Mouse (Mus musculus): ENCODE results near the gene Cd9.

DNA sequence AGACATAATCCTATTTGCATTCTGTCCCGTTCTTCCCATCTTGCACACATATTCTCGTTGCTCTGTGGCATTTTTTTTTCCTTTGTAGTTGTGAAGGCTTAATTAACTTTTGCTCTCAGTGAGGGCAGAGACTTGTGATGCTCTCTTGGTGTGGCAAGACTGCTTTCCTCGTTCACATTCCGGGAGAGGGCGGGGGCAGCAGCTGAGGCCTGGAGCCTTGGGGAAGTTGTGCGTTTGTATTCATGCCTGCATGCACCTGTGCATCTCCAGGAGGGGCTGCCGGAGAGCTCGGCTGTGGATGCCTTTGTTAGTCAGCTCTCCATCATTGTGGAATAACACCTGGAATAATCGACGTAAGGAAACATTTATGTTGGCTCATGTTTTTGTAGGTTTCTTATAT is 52.0 kb downstream of the Cd9 start:
- TF ChIP-seq POLR2A (IDR thresholded peaks at IDR 0.05; ENCODE audit: low read depth, low read length) = no peak
- TF ChIP-seq CTCF (IDR thresholded peaks at IDR 0.05; ENCODE audit: extremely low read depth, insufficient read depth, insufficient read length, insufficient replicate concordance) = no peak

Data from spleen, adult 2 months (tissue).